Mouse (Mus musculus) neural tube, embryonic 10.5 days (tissue): Measurements from ENCODE around the gene Olfr324.

Source experiments
- DNase-seq: peaks from one replicate; pipeline ENCODE4 v3.0.0-alpha.2; 2017; ENCODE audit warnings: low spot score; ENCODE audit errors: extremely low spot score

The Olfr324 gene

DNA sequence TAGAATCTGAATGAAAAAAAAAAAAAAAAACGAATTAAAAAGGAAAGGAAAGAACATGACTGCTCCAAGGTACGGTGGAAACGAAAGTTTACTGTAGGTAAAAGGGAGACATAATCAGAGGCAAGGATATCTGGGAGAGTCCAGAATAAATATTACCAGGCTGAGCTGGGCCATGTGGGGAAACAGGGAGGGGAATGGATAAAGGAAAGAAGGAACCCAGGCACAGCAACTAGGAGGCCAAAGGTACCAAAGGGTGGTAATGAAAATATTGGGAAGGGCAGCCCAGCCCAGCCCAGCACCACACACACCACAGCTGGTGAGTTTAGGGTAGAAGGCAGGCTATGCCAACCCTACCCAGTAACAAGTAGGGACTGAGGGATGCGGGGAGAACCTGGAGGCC, 40.0 kb downstream of the Olfr324 start:
- no peak for DNase-seq

DNA sequence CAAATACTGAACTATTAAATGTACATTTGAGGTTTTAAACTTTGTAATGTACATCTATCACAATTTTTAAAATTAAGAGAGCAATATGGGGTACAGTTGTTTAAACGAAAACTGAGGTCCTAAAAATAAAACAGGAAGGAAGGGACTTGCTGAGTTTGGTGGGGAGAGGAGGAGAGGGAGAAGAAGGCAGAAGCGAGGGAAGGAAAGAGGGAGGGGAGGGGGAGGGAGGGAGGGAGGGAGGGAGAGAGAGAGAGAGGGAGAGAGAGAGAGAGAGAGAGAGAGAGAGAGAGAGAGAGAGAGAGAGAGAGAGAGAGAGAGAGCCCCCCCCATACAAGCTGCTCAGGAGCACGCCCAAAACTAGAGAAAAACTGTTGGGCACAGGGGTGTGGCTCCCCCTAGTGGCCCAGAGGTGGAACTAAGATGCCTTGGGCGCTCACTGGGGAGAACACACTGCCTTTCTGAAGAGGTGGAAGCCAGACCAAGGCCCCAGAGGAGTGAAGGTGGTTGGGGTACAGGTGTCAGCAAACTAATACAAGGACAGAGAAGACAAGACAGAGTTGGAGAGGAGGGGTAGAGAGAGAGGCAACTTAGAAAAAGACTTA, 41.6 kb downstream of the Olfr324 start:
- DNase-seq = peak; percentile 54

- no peak for DNase-seq
These were observed 43.3 kb downstream of the Olfr324 start for GRCm38 (mm10) chr11:58638176-58638701.

- DNase-seq = peak; percentile 61
These were observed 45.5 kb downstream of the Olfr324 start, which contains the start of gene Trim58 for GRCm38 (mm10) chr11:58640272-58640867. Gene Trim58 (plus strand): TSS chr11:58640465.

GRCm38 (mm10) chr11:58641057-58641456, 46.1 kb downstream of the Olfr324 start:
- no peak for DNase-seq

DNA sequence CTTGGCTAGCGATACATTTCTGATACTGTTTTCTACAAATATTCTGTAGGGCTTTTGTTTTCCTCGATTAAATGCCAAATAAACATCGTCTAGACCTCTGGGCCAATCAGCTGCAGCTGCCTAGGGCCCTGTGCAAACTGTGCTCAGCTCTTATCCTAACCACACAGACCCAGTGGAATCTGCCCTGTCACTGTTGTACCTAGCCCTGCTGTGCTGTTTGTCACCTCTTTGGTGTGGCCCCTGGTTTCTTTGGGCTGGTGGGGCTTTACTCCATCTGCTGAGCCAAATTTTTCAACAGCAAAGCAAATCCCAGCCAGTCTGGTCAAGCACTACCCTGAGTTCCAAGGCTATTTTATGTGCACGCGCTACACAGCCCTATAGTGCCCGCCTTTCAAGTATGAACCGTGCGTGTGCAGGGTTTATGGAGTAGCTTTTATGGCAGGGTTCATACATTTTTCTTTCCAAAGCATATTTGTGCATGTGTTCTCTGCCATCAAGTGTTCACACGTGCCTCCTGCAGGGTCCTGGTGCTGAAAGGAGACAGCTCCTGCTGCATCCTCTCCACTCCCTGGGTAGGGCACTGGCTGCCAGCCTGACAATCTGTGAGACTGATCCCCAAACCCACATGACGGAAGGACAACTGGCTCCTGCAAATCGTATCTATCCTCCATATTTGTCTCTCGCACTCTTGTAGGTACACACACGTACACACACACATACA, 46.9 kb downstream of the Olfr324 start:
- DNase-seq = no peak

DNA sequence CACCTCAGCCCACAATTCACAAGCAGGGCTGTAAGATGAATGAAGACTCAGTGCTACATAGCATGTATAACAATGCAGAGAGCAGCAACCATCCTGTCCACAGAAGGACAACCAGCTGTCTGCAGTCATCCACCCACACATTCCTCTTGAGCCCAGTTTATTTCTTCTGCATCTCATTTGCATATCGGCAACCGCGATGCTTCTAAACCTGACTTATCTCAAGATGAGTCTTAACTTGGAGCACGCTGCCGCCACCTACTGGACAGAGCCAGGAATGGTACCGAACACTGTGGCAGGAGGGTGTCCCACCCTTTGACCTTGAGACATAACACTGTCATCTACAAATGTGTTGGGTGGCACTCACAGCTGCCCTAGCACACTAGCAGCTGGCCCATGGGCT, 48.4 kb downstream of the Olfr324 start:
- DNase-seq = peak; percentile 34
